Mouse (Mus musculus): ENCODE measurements around the gene Nccrp1.
"Not testable (repeated sequence)": the region's sequence is repeated elsewhere in the genome, so short reads cannot be mapped to it uniquely, and the experiment has no call there.

Gene Nccrp1

DNA sequence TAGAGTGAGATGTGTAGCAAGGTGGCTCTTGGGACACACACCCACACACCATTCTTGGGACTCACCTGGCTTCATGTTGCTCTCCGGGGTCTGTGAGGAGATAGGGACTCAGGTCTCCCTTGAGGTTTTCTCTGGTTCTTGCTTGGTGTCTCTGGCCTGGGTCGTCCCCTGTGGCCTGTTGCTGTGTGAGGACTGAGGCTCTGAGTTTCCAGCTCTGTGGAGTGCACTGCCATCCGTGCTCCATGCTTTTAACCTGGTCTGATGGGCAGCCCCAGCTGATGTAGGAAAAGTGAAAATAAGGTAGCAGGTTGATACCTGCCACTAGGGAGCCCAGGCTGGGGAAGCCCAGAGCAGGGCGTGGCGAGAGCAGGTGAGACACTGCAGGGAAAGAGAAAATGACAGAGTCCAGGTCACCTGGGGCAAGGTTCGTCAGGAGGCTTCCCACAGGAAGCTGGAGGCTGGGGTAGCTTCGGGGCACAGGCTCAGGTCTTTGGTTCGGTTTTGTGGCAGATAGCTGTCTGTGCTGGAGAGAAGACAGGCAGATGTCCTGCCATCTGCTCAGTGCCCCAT is 36.6 kb downstream of the Nccrp1 start, which contains the start of gene Ifnl2:
TSS of gene Ifnl2 (minus strand) at position 51 of the 570 bp plus-strand sequence.
- not testable (repeated sequence) for DNase-seq

DNA sequence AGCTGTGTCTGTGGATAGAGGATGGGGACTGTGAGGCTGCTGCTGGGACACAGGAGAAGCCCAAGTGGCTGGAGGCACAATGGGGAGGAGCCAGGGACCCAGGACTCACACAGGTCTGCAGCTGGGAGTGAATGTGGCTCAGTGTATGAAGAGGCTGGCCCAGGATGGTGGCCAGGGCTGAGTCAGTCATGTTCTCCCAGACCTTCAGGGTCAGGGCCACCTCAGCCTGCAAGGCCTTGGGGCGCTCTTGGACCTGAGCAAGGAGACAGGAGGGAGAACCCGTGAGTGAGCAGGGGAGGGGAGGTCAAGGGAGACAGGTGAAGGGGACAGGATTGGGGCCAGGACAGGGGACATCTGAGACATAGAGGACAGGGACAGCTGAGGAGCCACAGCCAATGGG is 37.9 kb downstream of the Nccrp1 start:
- DNase-seq, result not testable (repeated sequence)

DNA sequence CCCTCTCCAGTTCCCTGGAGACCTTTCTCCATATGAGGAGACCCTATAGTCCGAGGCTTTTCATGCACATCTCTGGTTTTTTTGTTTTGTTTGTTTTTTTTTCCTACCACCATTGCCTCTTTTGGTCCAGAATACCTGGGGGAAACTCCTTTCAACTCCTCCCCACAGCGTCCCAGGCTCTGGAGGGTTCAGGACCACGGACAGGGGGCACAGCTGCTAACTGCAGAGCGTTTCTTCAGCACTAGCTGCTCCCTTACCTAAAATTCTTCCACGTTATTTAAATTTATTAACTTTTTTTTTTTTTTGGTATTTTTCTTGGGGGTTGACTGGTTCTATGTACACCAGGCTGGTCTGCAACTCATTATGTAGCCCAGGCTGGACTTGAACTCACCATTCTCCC is 41.5 kb downstream of the Nccrp1 start:
- DNase-seq, result no peak

DNA sequence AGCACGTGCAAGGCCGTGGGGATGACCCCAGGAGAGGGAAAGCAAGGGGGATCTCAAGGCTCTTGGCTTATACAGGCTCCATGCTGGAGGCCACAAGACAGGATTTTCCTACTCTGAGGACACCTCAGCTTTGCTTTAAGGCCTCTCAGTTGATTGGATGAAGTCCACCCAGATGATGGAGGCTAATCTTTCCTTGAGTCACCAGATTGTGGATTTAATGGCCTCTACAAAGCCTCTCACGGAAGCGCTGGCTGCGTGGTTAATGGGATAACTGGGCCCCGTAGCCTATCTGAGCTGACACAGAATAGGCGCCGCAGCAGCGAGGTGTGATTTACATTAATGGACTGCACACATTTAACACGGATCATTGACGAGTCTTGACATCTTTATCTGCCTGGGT is 51.6 kb downstream of the Nccrp1 start:
- no peak for DNase-seq
